Mouse (Mus musculus) adrenal gland, adult 2 months (tissue): ENCODE data around the gene Iapp. TPM values are rescaled to one million over a fixed set of nuclear protein-coding genes. Genes with fewer than 3 reads are reported as not detected.

Experiments used
- polyA plus RNA-seq: library from polyadenylated mRNA; depleted of rRNA; stranded (reverse); fragments of >200 nt; gene quantifications from 2 replicates; pipeline ENCODE4 v1.2.3, GENCODE M21; 2012; rRNA removed
- total RNA-seq, 2 experiments: library from RNA; stranded (reverse); gene quantifications; 2 replicates each; pipeline ENCODE4 v1.2.3; 2021

Iapp gene
- total and polyA plus RNA-seq, 3 experiments, result not detected

Other genes starting within 250 kb of the Iapp start
- not detected for gene Slco1a6, start 89.9 kb upstream of the Iapp start, total RNA-seq
- not detected in 2 replicates for gene Slco1a6, start 89.9 kb upstream of the Iapp start, polyA plus RNA-seq
- not detected for gene Slco1a5, start 24.6 kb downstream of the Iapp start, total RNA-seq
- gene Slco1a5, start 24.6 kb downstream of the Iapp start, polyA plus RNA-seq, result not detected in 2 replicates
- gene Pyroxd1, start 47.2 kb downstream of the Iapp start, total RNA-seq, result 10 to 100 TPM in 1 of 2 experiments, 1 to 10 TPM in 1; 7.7 to 12.3 TPM
- 2.7 and 3.5 TPM in 2 replicates for gene Pyroxd1, start 47.2 kb downstream of the Iapp start, polyA plus RNA-seq
- gene Recql, start 88.7 kb downstream of the Iapp start, total RNA-seq, result 10 to 100 TPM in 1 of 2 experiments, 1 to 10 TPM in 1; 9.6 to 16.1 TPM
- 1.5 and 2.1 TPM in 2 replicates for gene Recql, start 88.7 kb downstream of the Iapp start, polyA plus RNA-seq
- gene Golt1b, start 88.8 kb downstream of the Iapp start, total RNA-seq, result 10 to 100 TPM; 38.1 to 39.1 TPM
- 2.6 and 3.7 TPM in 2 replicates for gene Golt1b, start 88.8 kb downstream of the Iapp start, polyA plus RNA-seq
- gene Spx, start 115.0 kb downstream of the Iapp start, total RNA-seq, result under 1 TPM; 0.17 to 0.49 TPM
- 0.30 and 0.42 TPM in 2 replicates for gene Spx, start 115.0 kb downstream of the Iapp start, polyA plus RNA-seq
- 10 to 100 TPM in 1 of 2 experiments, 1 to 10 TPM in 1; 9.8 to 18.5 TPM for gene Gys2, start 174.7 kb downstream of the Iapp start, total RNA-seq
- 2.5 and 3.0 TPM in 2 replicates for gene Gys2, start 174.7 kb downstream of the Iapp start, polyA plus RNA-seq
- 100 to 1,000 TPM; 222 to 343 TPM for gene Ldhb, start 209.5 kb downstream of the Iapp start, total RNA-seq
- 39.7 and 47.7 TPM in 2 replicates for gene Ldhb, start 209.5 kb downstream of the Iapp start, polyA plus RNA-seq